Mouse (Mus musculus) gastrocnemius, adult 8-10 months (tissue): ENCODE measurements around the gene Prss29. TPM values are rescaled to one million over a fixed set of nuclear protein-coding genes. Genes with fewer than 3 reads are reported as not detected.

Experiments
- DNase-seq, 2 experiments: peaks; one replicate each; pipeline ENCODE4 v3.0.0; 2022; ENCODE audit warnings: low spot score in 2 of 2
- total RNA-seq, 4 experiments: library from RNA; stranded (reverse); gene quantifications; 2 replicates each; pipeline ENCODE4 v1.2.4; 2022

Prss29 gene
- total RNA-seq, 4 experiments from 2014 or later: not detected

- DNase-seq: no peak
These were observed 23.0 kb downstream of the Prss29 start for GRCm38 (mm10) chr17:25341490-25341889.

GRCm38 (mm10) chr17:25345462-25345861 is 27.0 kb downstream of the Prss29 start, which contains the start of gene Tpsab1:
TSS of gene Tpsab1 (minus strand) at chr17:25345562.
- DNase-seq: no peak

GRCm38 (mm10) chr17:25361291-25361690 is 42.8 kb downstream of the Prss29 start:
- no peak for DNase-seq

GRCm38 (mm10) chr17:25363726-25364125 is 45.3 kb downstream of the Prss29 start:
- no peak for DNase-seq

- DNase-seq: no peak
These were observed 47.6 kb downstream of the Prss29 start, which contains the start of gene Tpsb2 for GRCm38 (mm10) chr17:25366005-25366404. TSS of gene Tpsb2 (plus strand) at chr17:25366305.

DNA sequence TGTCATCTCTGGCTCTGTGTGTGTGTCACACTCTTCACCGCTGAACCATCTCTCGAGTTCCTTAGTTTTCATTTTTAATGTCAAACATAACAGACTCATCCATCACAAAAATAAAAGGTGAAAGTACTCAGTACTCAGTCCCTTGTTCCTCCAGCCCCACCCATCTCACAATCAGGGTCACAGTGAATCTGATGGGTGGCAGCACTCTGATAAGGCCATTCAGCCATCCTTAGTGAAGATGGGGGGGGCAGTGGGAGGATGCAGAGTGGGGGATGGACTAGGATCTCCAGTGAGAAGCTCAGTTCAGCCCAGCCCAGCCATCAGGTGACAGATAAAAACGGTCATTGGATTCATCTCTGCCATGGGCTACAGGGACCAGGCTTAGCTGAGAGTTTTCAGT is 50.5 kb downstream of the Prss29 start, which contains the start of gene Tpsg1:
Gene Tpsg1, plus strand, starts transcription at position 301 of the 400 bp plus-strand sequence.
- no peak for DNase-seq

Other genes with a start within 250 kb of the Prss29 start
- 10 to 100 TPM in 1 of 4 experiments, 1 to 10 TPM in 3; 7.9 to 10.7 (median 8.2) TPM for gene Tmem204, start 235.1 kb upstream of the Prss29 start, total RNA-seq
- 1 to 10 TPM; 4.2 to 8.6 (median 6.0) TPM for gene Telo2, start 202.7 kb upstream of the Prss29 start, total RNA-seq
- 1 to 10 TPM in 1 of 4 experiments, under 1 TPM in 3; 0.58 to 2.4 (median 0.79) TPM for gene Ptx4, start 197.9 kb upstream of the Prss29 start, total RNA-seq
- gene Clcn7, start 185.3 kb upstream of the Prss29 start, total RNA-seq: 10 to 100 TPM; 13.0 to 18.3 (median 16.0) TPM
- not detected for gene Ccdc154, start 156.2 kb upstream of the Prss29 start, total RNA-seq
- not detected for gene Gm38655, start 143.2 kb upstream of the Prss29 start, total RNA-seq
- gene BC003965, start 134.1 kb upstream of the Prss29 start, total RNA-seq: 10 to 100 TPM; 13.8 to 15.5 (median 14.8) TPM
- gene Unkl, start 130.3 kb upstream of the Prss29 start, total RNA-seq: 1 to 10 TPM; 3.2 to 5.4 (median 4.3) TPM
- 10 to 100 TPM; 12.8 to 17.2 (median 14.8) TPM for gene Gnptg, start 78.5 kb upstream of the Prss29 start, total RNA-seq
- gene Tsr3, start 78.5 kb upstream of the Prss29 start, total RNA-seq: 10 to 100 TPM; 14.2 to 19.1 (median 15.6) TPM
- not detected for gene Baiap3, start 62.3 kb upstream of the Prss29 start, total RNA-seq
- 10 to 100 TPM; 57.0 to 66.7 (median 58.0) TPM for gene Ube2i, start 44.0 kb upstream of the Prss29 start, total RNA-seq
- gene Prss34, start 20.3 kb upstream of the Prss29 start, total RNA-seq: under 1 TPM; 0.27 to 0.56 (median 0.33) TPM
- not detected for gene Prss28, start 10.0 kb upstream of the Prss29 start, total RNA-seq
- 1 to 10 TPM in 3 of 4 experiments, under 1 TPM in 1; 0.29 to 2.2 (median 1.2) TPM for gene Tpsab1, start 26.9 kb downstream of the Prss29 start, total RNA-seq
- gene Tpsb2, start 47.7 kb downstream of the Prss29 start, total RNA-seq: 1 to 10 TPM; 1.7 to 5.9 (median 3.9) TPM
- gene Tpsg1, start 50.6 kb downstream of the Prss29 start, total RNA-seq: not detected
- 1 to 10 TPM in 3 of 4 experiments, under 1 TPM in 1; 0.68 to 1.7 (median 1.6) TPM for gene Cacna1h, start 115.1 kb downstream of the Prss29 start, total RNA-seq
- gene Tekt4, start 136.0 kb downstream of the Prss29 start, total RNA-seq: not detected
- not detected for gene Sstr5, start 178.6 kb downstream of the Prss29 start, total RNA-seq